Mouse (Mus musculus): ENCODE measurements at regions not wholly inside any gene's neighbourhood (a gene's known extent, or its start where the extent isn't known, plus 50 kb on each side); places are given as distances from the start of the nearest gene placed in this dataset.

DNA sequence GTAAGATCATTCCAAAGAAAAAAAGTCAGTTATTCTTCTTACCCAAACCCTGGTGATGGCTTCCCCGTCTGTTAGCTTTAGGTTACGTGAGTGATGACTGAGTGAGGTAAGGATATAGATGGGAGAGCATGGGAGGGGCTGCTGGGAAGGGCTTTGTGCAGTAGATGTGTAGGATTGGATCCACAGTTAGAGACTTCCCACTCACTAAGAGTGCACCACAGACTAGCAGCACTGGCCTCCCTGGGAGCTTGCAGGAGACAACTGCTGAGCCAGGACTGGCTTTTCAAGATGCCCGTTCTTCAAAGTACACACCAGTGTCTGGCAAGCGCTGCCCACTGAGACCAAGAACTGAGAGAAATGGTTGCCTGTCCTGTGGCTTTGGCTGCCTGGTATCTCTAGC is 62.0 kb upstream of the Ifne start:
- no peak for DNase-seq (ENCODE audit: extremely low spot score)

- no peak for DNase-seq (ENCODE audit: extremely low spot score)
Observed at GRCm38 (mm10) chr4:88940670-88941069, 60.7 kb upstream of the Ifne start.

DNA sequence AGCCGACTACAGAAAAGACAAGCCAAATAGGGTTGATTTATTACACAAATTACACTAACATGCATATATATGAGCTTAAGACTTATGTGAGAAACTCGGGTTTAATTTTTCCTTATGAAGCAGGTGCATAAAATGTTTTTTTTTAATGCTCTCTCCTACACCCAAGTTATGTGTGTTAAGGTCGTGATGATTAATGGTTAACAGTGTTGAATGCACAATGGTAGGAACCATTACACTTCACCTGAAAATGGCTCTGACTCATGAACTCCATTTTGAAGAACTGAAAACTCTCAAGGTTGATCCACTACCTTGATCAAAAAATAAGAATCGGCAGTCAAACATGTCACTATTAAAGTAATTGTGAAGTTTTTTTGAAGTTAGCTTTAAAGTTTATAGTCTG is 59.4 kb upstream of the Ifne start:
- no peak for DNase-seq (ENCODE audit: extremely low spot score)

GRCm38 (mm10) chr4:88938712-88939032 is 58.7 kb upstream of the Ifne start:
- DNase-seq (ENCODE audit: extremely low spot score), result no peak

DNA sequence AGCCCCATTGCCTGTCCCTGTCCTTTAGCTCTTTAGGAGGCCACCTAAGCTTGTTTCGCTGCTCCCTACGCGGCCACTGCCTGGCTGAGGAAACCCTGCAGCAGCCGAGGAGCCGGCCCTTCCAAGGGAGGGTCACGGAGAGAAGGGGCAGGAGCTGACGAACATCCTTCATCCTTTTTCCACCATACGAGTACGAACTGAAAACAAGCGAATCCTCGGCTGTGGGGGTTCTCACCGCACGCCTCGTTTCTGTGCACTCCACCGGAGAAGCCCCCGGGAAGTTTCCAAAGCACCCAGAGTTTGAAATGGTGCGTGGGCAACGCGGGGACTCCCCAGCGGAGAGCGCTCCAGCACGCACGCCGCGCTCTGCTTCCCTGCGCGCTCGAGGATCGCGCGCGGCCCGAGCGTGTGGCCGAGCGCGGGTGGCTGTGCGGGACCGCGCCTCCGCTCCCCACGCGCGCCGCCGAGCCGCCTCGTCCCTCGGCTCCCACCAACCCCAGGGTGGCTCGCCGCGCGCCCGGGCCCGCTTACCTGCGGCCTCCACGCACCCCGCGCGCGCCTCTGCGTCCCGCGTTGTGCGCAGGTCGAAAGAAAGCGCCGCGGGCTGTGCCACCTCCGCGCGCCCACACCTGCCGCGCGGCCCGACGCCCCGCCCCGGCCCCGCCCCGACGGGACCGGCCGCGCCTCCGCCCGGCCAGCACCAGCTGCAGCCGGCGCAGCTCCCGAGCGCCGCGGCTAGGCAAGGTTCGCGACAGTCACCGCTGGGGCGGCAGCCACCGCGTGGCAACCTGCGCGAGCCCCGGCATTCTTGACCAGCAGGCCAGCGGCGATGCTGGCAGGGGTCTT is 58.1 kb upstream of the Ifne start:
- DNase-seq (ENCODE audit: extremely low spot score), result peak; percentile 74

DNA sequence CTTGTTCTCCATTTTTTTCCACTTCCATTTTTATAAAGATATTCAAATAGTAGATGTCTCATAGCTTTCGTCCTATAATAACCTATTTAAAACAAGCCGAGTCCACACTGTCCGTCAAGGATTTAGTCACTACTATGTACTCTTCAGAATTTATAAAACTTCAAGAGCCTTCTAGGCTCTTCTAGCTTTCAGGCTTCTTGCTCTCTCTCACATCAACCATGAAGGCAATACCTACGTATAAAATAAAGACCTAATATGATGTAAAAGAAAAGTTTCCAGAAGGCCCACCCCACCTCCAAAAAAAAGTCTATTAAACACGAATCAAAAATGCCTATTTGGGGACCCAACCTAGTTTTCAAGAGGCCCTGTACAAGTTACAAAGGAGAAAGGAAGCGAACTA is 57.0 kb upstream of the Ifne start:
- no peak for DNase-seq (ENCODE audit: extremely low spot score)

GRCm38 (mm10) chr4:88935901-88936300 is 55.9 kb upstream of the Ifne start:
- no peak for DNase-seq (ENCODE audit: extremely low spot score)

DNA sequence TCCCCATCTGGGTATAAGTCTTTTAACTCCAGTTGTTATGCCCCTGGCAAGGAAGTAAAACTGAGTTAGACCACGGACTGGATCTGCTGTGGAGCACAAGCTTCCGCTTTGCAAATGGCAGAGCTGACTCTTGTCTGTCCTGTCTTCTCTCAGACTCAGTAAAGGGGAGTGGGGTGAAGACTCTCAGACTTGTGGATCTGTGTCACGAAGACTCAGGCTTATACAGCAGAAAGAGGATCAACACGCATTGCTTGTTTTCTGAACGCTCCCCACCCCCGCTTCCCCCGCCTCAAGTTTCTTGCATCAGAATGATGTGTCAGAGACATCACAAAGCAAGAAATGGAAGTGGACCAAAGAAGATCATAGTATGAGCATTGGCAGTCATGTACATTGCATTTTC is 55.3 kb upstream of the Ifne start:
- DNase-seq (ENCODE audit: extremely low spot score), result no peak

- no peak for DNase-seq (ENCODE audit: extremely low spot score)
Observed at GRCm38 (mm10) chr4:88934266-88935025, 54.4 kb upstream of the Ifne start.

GRCm38 (mm10) chr4:88931217-88931616 is 51.2 kb upstream of the Ifne start:
- no peak for DNase-seq (ENCODE audit: extremely low spot score)

Data from embryo, embryonic 9.5 days (tissue).